Mouse (Mus musculus): Measurements from ENCODE around the gene Actr3.
"Not testable (repeated sequence)": the region's sequence is repeated elsewhere in the genome, so short reads cannot be mapped to it uniquely, and the experiment has no call there.

The Actr3 gene

DNA sequence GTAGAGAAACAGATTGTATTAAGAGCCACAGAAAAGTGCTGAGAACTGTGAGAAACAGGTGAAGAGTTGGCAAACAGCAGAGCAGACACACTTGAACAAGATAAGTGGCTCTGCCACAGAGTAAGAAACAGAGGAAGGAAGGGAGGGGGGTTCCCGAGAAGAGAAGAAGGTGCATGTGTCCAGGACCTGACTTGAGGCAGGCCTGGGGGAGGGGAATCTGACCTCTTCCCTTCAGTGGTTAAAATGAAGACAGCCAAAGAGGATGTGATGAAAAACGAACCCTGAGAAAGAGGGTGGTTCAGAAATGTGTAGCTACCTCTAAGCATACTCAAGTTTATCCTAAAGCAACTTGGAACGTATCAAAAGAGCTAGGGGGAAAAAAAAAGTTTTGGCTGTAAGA, 2.4 kb upstream of the Actr3 start:
- DNase-seq = peak; percentile 28

- DNase-seq = no peak
Observed at GRCm38 (mm10) chr1:125437161-125437560, 1.6 kb upstream of the Actr3 start.

- no peak for DNase-seq
Observed at GRCm38 (mm10) chr1:125435018-125435368, 534 bp downstream of the Actr3 start.

GRCm38 (mm10) chr1:125434485-125435001, 984 bp downstream of the Actr3 start:
- peak; percentile 55 for DNase-seq

DNA sequence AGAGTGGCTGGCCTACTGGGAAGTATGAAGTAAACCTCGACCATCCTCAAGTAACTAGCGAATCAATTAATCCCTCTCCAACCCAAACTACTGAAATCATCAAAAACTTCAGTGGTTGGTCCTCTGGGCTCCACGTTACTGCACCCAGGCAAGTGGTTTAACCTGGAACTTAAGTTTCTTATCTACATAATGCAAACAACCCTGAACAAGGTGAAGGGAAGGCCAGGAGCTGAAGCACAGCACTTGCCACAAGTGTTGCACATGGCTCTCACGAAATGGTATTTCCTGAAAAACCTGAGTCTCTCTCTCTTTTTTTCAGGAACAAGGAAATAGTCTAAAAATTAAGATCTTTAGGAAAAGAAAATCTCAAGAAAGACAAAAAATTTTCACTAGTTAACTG, 4.2 kb downstream of the Actr3 start:
- DNase-seq = no peak

GRCm38 (mm10) chr1:125430737-125431136, 4.8 kb downstream of the Actr3 start:
- no peak for DNase-seq

GRCm38 (mm10) chr1:125429984-125430383, 5.5 kb downstream of the Actr3 start:
- no peak for DNase-seq

- no peak for DNase-seq
Observed at GRCm38 (mm10) chr1:125428315-125428714, 7.2 kb downstream of the Actr3 start.

- no peak for DNase-seq
Observed at GRCm38 (mm10) chr1:125426387-125427045, 9.0 kb downstream of the Actr3 start.

DNA sequence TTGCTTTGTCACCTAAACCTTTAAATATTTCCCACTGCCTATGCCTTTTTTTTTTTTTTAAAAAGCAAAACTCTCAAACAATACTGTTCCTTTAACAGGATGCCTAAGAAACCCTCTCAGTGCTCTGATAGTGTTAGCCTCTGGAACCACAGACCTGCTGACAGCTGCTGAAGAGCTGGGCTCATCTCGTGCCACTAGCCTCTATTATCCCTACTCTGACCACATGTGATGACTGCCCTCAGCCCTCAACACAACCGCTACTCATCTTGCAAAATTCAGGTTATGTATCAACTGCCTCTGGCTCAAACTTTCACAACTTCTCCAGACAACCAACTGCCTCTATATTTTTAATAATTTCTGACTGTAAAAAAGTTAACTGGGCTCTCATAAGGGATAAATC, 15.6 kb downstream of the Actr3 start:
- no peak for DNase-seq

- no peak for DNase-seq
Observed at GRCm38 (mm10) chr1:125418732-125419131, 16.8 kb downstream of the Actr3 start.

- DNase-seq = no peak
Observed at GRCm38 (mm10) chr1:125407220-125407619, 28.3 kb downstream of the Actr3 start.

DNA sequence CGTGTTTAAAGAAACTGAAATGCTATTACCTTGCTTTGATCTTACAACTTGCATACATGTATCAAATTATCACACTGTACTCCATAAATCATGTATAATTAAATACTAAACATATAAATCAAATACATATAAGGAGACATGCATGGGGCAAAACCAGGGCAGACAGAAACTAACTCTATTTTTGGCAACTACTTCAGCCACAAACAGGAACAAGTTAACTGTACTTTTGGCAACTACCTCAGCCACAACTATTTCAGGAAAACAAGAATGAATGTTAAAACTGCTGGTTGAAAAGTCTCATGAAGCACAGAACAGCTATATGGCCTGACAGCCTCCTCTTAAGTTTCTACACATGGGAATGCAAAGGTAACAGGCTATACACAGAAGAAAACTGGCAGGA, 40.1 kb downstream of the Actr3 start:
- DNase-seq = no peak

DNA sequence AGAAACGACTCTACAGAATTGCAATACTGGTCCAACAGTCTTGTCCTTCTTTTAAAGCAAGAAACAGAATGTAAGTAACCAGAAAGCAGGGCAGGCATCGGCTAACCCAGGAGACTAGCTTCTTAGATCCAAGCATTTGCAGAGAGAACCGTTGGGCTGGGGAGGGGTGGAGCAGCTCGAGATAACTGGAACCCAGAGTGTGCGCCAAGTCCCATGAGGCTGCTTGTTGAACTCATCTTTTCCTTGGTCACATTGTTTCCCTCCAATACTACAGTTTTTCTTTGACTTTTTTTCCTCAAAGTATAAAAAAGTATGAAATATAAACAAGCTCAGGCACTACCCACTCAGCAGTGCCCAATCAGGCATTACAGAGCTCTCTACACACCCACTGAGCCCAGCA, 42.2 kb downstream of the Actr3 start:
- not testable (repeated sequence) for DNase-seq

DNA sequence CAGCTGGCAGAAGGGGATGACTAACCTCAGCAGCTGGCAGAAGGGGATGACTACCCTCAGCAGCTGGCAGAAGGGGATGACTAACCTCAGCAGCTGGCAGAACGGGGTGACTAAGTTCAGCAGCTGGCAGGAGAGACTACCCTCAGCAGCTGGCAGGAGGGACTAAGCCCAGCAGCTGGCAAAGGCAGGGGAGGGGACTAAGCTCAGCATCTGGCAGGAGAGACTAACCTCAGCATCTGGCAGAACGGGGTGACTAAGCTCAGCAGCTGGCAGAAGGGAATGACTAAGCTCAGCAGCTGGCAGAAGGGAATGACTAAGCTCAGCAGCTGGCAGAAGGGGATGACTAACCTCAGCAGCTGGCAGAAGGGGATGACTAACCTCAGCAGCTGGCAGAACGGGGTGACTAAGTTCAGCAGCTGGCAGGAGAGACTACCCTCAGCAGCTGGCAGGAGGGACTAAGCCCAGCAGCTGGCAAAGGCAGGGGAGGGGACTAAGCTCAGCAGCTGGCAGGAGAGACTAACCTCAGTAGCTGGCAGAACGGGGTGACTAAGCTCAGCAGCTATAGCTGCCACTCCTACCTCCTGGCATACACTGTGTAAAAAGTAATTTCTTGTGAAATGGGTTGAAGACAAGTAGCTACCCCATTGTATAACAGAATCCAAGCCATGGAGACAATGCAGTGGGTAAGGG, 45.3 kb downstream of the Actr3 start:
- DNase-seq = not testable (repeated sequence)

DNA sequence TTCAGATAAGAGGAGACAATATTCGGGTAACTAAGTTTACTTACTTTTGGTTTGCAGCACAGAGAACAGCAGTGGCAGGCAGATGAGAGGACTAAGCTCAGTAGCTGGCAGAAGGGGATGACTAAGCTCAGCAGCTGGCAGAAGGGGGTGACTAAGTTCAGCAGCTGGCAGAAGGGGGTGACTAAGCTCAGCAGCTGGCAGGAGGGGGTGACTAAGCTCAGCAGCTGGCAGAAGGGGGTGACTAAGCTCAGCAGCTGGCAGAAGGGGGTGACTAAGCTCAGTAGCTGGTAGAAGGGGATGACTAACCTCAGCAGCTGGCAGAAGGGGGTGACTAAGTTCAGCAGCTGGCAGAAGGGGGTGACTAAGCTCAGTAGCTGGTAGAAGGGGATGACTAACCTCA, 45.9 kb downstream of the Actr3 start:
- not testable (repeated sequence) for DNase-seq

DNA sequence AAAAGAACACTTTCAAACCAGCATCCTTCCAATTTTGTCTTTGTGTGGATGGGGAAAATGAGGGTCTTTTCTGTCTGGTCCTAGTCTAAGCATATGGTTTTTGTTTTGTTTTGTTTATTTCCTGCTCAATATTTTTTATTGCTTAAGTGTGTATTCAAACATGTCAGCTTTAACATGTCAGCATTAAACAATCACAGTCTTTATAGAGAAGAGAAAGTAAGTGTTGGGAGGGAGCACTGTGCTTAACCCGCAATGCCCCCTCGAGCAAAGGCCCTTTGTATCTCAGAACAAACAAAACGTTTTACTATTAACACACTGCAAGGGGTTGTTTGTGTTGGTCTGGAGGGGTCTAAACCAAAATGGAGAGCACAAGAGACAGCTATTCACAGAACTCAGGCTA, 47.2 kb downstream of the Actr3 start:
- DNase-seq = no peak

DNA sequence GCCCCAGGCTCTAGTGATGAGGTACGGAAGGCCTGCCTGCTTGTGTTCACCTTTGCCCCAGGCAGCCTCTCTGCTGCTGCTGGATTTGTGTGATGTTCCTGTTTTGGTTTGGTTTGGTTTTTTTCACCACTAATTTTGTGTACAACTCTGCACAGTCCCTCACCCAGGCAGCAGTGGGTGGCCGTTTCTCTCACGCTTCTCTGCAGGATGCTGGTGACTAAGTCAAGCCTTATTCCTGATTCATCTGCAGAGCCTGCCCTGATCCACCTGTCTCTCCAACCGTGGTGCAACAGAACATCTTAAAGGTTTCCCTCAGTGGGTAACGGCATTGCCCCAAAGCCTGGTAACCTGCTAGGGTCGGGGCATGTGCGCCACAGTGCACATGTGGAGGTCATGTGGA, 49.3 kb downstream of the Actr3 start:
- DNase-seq = no peak

DNA sequence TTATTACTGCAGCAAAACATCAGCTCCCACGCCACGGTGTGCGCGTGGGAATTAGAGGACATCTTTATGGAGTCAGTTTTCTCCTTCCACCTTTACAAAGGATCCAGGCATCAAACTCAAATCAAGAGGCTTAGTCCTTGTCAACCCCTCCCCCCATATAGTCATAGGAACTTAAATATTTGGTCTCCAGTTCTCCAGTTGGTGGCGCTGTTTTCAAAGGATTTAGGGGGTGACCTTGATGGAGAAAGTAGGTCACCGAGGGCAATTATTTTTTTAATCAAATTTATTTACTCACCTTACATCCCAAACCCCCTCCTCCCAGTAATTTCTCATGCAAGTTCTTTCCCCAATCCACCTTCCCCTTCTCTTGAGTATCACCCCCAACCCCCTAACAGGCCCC, 52.9 kb downstream of the Actr3 start:
- DNase-seq = peak; percentile 10

DNA sequence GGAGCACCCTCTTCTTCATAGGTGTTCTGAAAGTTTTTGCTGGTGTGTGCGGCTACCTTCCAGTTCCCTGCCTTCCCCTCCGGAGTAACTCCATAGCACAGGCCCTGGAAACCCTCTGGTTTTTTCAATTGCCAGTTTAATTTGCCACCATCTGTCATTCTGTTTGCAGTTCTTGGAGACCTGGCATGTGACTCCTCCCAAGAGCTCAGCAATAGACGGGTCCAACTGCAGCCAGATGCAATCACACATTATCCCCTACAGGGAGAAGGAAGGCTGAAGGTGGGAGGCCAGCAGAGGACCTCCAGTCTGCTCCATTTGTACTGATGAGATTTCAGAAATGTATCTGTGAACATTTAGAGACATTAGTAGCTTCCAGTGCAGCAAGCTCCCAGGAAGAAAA, 56.6 kb downstream of the Actr3 start:
- no peak for DNase-seq

- no peak for DNase-seq
Observed at GRCm38 (mm10) chr1:125372855-125373254, 62.7 kb downstream of the Actr3 start.

GRCm38 (mm10) chr1:125370779-125371178, 64.7 kb downstream of the Actr3 start:
- peak; percentile 63 for DNase-seq

DNA sequence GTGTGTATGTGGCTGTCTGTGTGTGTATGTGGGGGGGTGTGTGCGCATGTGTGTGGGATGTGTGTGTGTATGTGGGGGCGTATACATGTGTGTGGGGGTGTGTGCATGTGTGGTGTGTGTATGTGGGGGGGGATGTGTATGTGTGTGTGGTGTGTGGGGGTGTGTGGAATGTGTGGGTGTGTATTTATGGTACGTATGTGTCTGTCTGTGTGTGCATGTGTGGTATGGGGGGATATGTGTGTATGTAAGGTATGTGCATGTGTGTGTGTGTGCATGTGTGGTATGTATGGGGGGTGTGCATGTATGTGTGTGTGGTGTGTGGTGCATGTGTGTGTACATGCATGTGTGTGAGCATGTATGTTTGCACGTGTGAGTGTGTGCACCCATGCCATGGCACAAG, 70.0 kb downstream of the Actr3 start:
- DNase-seq = no peak

DNA sequence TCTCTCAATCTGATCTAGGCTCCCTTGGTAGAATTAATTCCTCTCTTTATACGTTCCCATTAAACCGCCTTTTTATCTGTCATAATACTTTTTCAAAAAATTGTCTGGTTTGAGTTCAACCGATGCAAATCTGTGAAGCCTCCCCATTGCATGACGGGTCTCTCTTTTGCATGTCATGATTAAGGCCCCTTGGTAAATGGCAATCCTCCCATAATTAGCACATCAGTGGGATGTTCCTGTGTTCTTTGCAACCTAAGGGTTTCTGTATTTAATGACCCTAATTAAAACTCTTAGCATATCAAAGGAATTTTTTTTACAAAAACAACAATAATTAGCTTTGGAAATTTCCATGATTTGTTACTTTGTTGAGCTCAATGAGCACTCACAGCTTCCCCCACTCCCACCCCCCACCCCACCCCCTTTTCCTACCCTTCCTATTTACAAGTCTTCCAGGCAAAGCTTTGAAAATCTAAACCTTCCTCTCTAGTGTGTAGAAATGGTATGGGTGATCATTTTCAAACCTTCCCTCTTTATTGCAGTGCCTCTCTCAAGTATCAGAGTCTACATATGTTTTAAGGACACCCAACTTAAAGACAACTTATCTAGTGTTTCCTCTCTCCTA, 84.0 kb downstream of the Actr3 start:
- no peak for DNase-seq

Measured in liver (tissue).